Comparison of ENCODE assay signal across 9 mouse cellular contexts in the genomic region with DNA sequence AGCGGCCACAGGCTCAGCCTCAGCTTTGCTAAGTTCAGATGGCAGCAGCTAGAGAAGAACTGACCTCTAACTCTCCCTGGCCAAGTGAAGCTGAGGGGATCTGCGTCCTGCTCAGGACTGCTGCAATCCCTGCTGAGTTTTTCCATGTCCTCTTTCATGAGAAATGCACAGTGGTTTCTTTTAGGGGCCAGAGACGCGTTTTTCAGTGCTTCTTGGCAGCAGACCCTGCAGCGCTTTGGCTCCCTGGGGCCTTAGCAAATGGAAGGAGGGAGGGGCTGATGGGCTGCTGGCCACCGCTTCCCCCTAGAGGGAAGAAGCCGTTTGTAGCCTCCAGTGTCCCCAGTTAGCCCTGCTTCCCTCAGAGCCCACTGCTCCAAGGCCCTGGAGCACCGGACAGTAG. TPM values are rescaled to one million over a fixed set of nuclear protein-coding genes. Genes with fewer than 3 reads are reported as not detected.
A peak's percentile ranks its signal among the peaks of the same experiment; 100 is the strongest.
DNase-seq lines count a peak whose midpoint lies in the region.
"Had no signal": no experiment of that assay in that cellular context is flagged by ENCODE, and none has a peak within 500 bp of the region (broad histone marks: within the 10 kb centered on the region; RNA-seq: fewer than 3 reads in every experiment).

No protein-coding gene starts in this region.

- DNase-seq in adrenal gland, postnatal 25 days = peak; percentile 13
- no peak for DNase-seq in adrenal gland, adult (ENCODE audit: inconsistent age in 2 of 2, low spot score in 1 of 2)
- peak; percentile 41 for DNase-seq in urinary bladder, postnatal 14 days (ENCODE audit: low spot score)
- no peak for DNase-seq in urinary bladder, adult 18-20 months (ENCODE audit: low spot score in 2 of 2)
- DNase-seq in heart, postnatal 4 days = peak; percentile 77
- DNase-seq in lung, postnatal 36 days = peak; percentile 34
- no peak for DNase-seq in frontal cortex, postnatal 10 days (ENCODE audit: low spot score in 2 of 2)
- no peak for DNase-seq in ovary, postnatal 14 days (ENCODE audit: low spot score)

RNA-seq across cellular contexts. Expression of a gene that starts 10.4 kb away (rescaled TPM):
- 1.9 and 3.7 TPM in 2 replicates for total RNA-seq in adrenal gland, postnatal 25 days (2021)
- total RNA-seq in heart, postnatal 4 days (2021) = 1 to 10 TPM; 5.6 to 7.0 TPM
- total RNA-seq: liver, adult 2 months had no signal

RNA-seq across cellular contexts. Expression of a gene that starts 36.5 kb away (rescaled TPM):
- 26.8 and 28.6 TPM in 2 replicates for total RNA-seq in adrenal gland, postnatal 25 days (2021)
- total RNA-seq in heart, postnatal 4 days (2021) = 10 to 100 TPM; 29.3 to 30.7 TPM

Comparison
In these comparisons a context has a peak if more than half of its experiments do, and no peak if none do; other contexts are left out.
1. DNase-seq: peak in adrenal gland, postnatal 25 days (single experiment), urinary bladder, postnatal 14 days (single experiment), heart, postnatal 4 days (single experiment) and lung, postnatal 36 days (single experiment); none in adrenal gland, adult (0 of 2), urinary bladder, adult 18-20 months (0 of 2), frontal cortex, postnatal 10 days (0 of 2) and ovary, postnatal 14 days (single experiment).